8 mouse cellular contexts compared by ENCODE assay signal in genomic region chr7:142458026-142458425, GRCm38 (mm10). TPM values are rescaled to one million over a fixed set of nuclear protein-coding genes. Genes with fewer than 3 reads are reported as not detected.
DNase-seq lines count a peak whose midpoint lies in the region; ATAC-seq and TF ChIP-seq lines count a peak whose summit lies in the region.
"Had no signal": no experiment of that assay in that cellular context is flagged by ENCODE, and none has a peak within 500 bp of the region (broad histone marks: within the 10 kb centered on the region; RNA-seq: fewer than 3 reads in every experiment).

No protein-coding gene starts in this region.

- H3K4me2 ChIP-seq in hindbrain, postnatal 0 days (ENCODE audit: low read depth, low read length) = no peak overlapping the region

- 54% methylated on average over 2 of the region's 2 CpGs for WGBS in forebrain, embryonic 10.5 days
- WGBS in hindbrain, postnatal 0 days = 36% methylated on average over 2 of the region's 2 CpGs

- H3K9ac ChIP-seq in hindbrain, postnatal 0 days (replicated peaks; ENCODE audit: low read length) = no peak overlapping the region

- H3K27ac ChIP-seq in forebrain, embryonic 10.5 days = peak overlapping the region; percentile 87
- H3K27ac ChIP-seq in hindbrain, postnatal 0 days = peak overlapping the region; percentile 76

- H3K27me3 ChIP-seq in forebrain, embryonic 10.5 days (ENCODE audit: poor library complexity, severe bottlenecking) = no peaks in the 10 kb centered on the region
- no peaks in the 10 kb centered on the region for H3K27me3 ChIP-seq in hindbrain, postnatal 0 days (ENCODE audit: insufficient read depth, low read length)

- no peaks in the 10 kb centered on the region for H3K9me3 ChIP-seq in forebrain, embryonic 10.5 days
- no peaks in the 10 kb centered on the region for H3K9me3 ChIP-seq in hindbrain, postnatal 0 days (ENCODE audit: low read length)
- H3K9me3 ChIP-seq: megakaryocyte, embryonic 14.5 days had no signal

- H3K36me3 ChIP-seq in forebrain, embryonic 10.5 days (replicated peaks) = no peaks in the 10 kb centered on the region
- no peaks in the 10 kb centered on the region for H3K36me3 ChIP-seq in hindbrain, postnatal 0 days (ENCODE audit: insufficient read depth, low read length)

- TF ChIP-seq CTCF in hindbrain, postnatal 0 days (IDR thresholded peaks at IDR 0.05; ENCODE audit: low read depth) = no peak

- H3K4me3 ChIP-seq in forebrain, embryonic 10.5 days = no peak overlapping the region
- no peak overlapping the region for H3K4me3 ChIP-seq in hindbrain, postnatal 0 days (ENCODE audit: low read length)
- H3K4me3 ChIP-seq: megakaryocyte, embryonic 14.5 days had no signal

- peaks cover 56% of the 10 kb centered on the region for H3K4me1 ChIP-seq in forebrain, embryonic 10.5 days
- H3K4me1 ChIP-seq in hindbrain, postnatal 0 days (ENCODE audit: insufficient read depth, low read length) = peaks cover 13% of the 10 kb centered on the region; the same call in 1 of the 2 replicates

- peak; percentile 61 for ATAC-seq in hindbrain, postnatal 0 days

- DNase-seq in testis, postnatal 10 days (ENCODE audit: low spot score) = peak; percentile 42
- DNase-seq in testis, postnatal 14 days (ENCODE audit: low spot score) = no peak
- DNase-seq in forebrain, embryonic 10.5 days (ENCODE audit: extremely low spot score, low spot score) = peak; percentile 47
- peak; percentile 38 for DNase-seq in hindbrain, postnatal 0 days (ENCODE audit: low spot score)
- peak; percentile 72 for DNase-seq in mesoderm, embryonic 11.5 days (ENCODE audit: low read depth, low spot score)
- no peak for DNase-seq in adrenal gland, postnatal 10 days
- no peak for DNase-seq in layer of hippocampus, adult 8-10 months (ENCODE audit: low spot score in 2 of 2)

RNA-seq across cellular contexts. Expression of gene Lsp1, which starts 2.6 kb away (rescaled TPM):
- 10.7 and 12.0 TPM in 2 replicates for polyA plus RNA-seq in forebrain, embryonic 10.5 days (2016; fragmentation: Nextera tagmentation; extraction: Ambion mirVana)
- 4.6 and 16.6 TPM in 2 replicates for total RNA-seq in hindbrain, postnatal 0 days (2014; rRNA removed)
- 6.6 and 7.2 TPM in 2 replicates for polyA plus RNA-seq in hindbrain, postnatal 0 days (2015; fragmentation: Nextera tagmentation; extraction: Ambion mirVana)
- total RNA-seq in adrenal gland, postnatal 10 days (2021) = 10 to 100 TPM; 26.7 to 39.3 TPM
- 10 to 100 TPM in 2 of 4 experiments, 1 to 10 TPM in 2; 2.2 to 18.3 (median 8.4) TPM for total RNA-seq in layer of hippocampus, adult 8-10 months (2022)

RNA-seq across cellular contexts. Expression of gene Tnni2, which starts 16.4 kb away (rescaled TPM):
- 0.46 and 1.4 TPM in 2 replicates for polyA plus RNA-seq in forebrain, embryonic 10.5 days (2016; fragmentation: Nextera tagmentation; extraction: Ambion mirVana)
- total RNA-seq in hindbrain, postnatal 0 days (2014; rRNA removed) = 1.3 and 8.5 TPM in 2 replicates
- polyA plus RNA-seq in hindbrain, postnatal 0 days (2015; fragmentation: Nextera tagmentation; extraction: Ambion mirVana) = 0.63 TPM in 2 replicates
- total RNA-seq in adrenal gland, postnatal 10 days (2021) = 100 to 1,000 TPM; 196 to 793 TPM
- total RNA-seq in layer of hippocampus, adult 8-10 months (2022) = 1 to 10 TPM; 1.2 to 4.9 (median 2.7) TPM

RNA-seq across cellular contexts. Expression of gene Syt8, which starts 23.4 kb away (rescaled TPM):
- 0.18 TPM in 1 of 2 replicates, not detected in the other for polyA plus RNA-seq in forebrain, embryonic 10.5 days (2016; fragmentation: Nextera tagmentation; extraction: Ambion mirVana)
- not detected in 2 replicates for total RNA-seq in hindbrain, postnatal 0 days (2014; rRNA removed)
- 0.15 TPM in 1 of 2 replicates, not detected in the other for polyA plus RNA-seq in hindbrain, postnatal 0 days (2015; fragmentation: Nextera tagmentation; extraction: Ambion mirVana)
- total RNA-seq in adrenal gland, postnatal 10 days (2021) = not detected
- total RNA-seq in layer of hippocampus, adult 8-10 months (2022) = 1 to 10 TPM in 2 of 4 experiments, under 1 TPM in 1, not detected in 1; 0.29 to 2.3 (median 1.9) TPM

RNA-seq across cellular contexts. Expression of gene Tnnt3, which starts 40.6 kb away (rescaled TPM):
- polyA plus RNA-seq in forebrain, embryonic 10.5 days (2016; fragmentation: Nextera tagmentation; extraction: Ambion mirVana) = 0.33 and 1.1 TPM in 2 replicates
- total RNA-seq in hindbrain, postnatal 0 days (2014; rRNA removed) = 1.3 and 4.7 TPM in 2 replicates
- 3.1 and 3.9 TPM in 2 replicates for polyA plus RNA-seq in hindbrain, postnatal 0 days (2015; fragmentation: Nextera tagmentation; extraction: Ambion mirVana)
- total RNA-seq in adrenal gland, postnatal 10 days (2021) = 1,000 to 10,000 TPM in 1 of 2 experiments, 100 to 1,000 TPM in 1; 272 to 1,179 TPM
- 1 to 10 TPM in 2 of 4 experiments, not detected in 2; 1.2 to 3.8 TPM for total RNA-seq in layer of hippocampus, adult 8-10 months (2022)

Comparison
In these comparisons a context has a peak if more than half of its experiments do, and no peak if none do; other contexts are left out.
1. DNase-seq: peak in testis, postnatal 10 days (single experiment), forebrain, embryonic 10.5 days (single experiment), hindbrain, postnatal 0 days (single experiment) and mesoderm, embryonic 11.5 days (single experiment); none in testis, postnatal 14 days (single experiment), adrenal gland, postnatal 10 days (single experiment) and layer of hippocampus, adult 8-10 months (0 of 2).
2. RNA of gene Tnni2, which starts 16.4 kb away (total RNA-seq): 196 to 793 TPM in adrenal gland, postnatal 10 days; 1.2 to 4.9 TPM in layer of hippocampus, adult 8-10 months and 1.3 to 8.5 TPM in hindbrain, postnatal 0 days; every median in the first group is over 10 times any median in the second.